Mouse (Mus musculus) bone marrow macrophage, adult 2 months (primary cell): ENCODE measurements around the gene Nbea. TPM values are rescaled to one million over a fixed set of nuclear protein-coding genes. Genes with fewer than 3 reads are reported as not detected.

ENCODE experiments used
- H3K27ac ChIP-seq: 2 replicates; pipeline ENCODE4 v1.5.1; 2012; ENCODE audit warnings: low read depth, low read length; ENCODE audit not compliant: insufficient read depth
- H3K4me1 ChIP-seq: 2 replicates; pipeline ENCODE4 v1.6.1; 2012; ENCODE audit warnings: low read length; ENCODE audit not compliant: control insufficient read depth, insufficient read depth
- H3K4me3 ChIP-seq: 2 replicates; pipeline ENCODE4 v1.5.1; 2012; ENCODE audit warnings: mild to moderate bottlenecking, low read length, moderate library complexity; ENCODE audit not compliant: insufficient read depth
- CTCF ChIP-seq: IDR thresholded peaks from 2 replicates; pipeline ENCODE4 v1.5.1; 2012; ENCODE audit warnings: low read depth, mild to moderate bottlenecking, low read length, moderate library complexity
- POLR2A ChIP-seq: IDR thresholded peaks from 2 replicates; pipeline ENCODE4 v1.6.1; 2012; ENCODE audit warnings: mild to moderate bottlenecking, low read depth, low read length, borderline replicate concordance
- polyA plus RNA-seq: library from polyadenylated mRNA; stranded (reverse); fragments of >200 nt; gene quantifications from 2 replicates; pipeline ENCODE4 v1.2.4, GENCODE M21; 2012; ENCODE audit not compliant: missing spikeins, insufficient read depth, insufficient read length

Nbea gene
- polyA plus RNA-seq, 1 experiment: 0.28 TPM

DNA sequence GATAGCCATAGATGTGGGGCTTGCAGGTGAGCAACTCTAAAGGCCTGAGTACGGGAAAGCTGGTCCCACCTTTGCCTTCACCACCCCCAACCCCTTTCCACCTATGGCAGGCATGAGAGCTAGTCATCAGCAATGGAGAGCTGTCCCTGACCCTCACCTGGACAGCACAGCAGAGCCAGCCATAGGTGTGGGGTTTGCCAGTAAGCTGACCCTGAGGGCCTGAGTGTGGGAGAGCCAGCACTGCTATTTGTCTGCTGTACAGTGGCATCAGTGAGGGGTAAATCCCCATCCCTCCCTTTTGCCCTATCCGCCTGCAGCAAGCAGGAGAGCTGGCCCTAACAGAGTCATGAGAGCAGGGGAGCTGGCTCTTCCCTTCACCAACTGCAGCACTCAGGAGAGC, 25.6 kb downstream of the Nbea start:
- Histone ChIP-seq H3K4me3 (no peak overlapping the region), H3K4me1 (no peaks in the 10 kb centered on the region)
- TF ChIP-seq POLR2A: no peak
- TF ChIP-seq CTCF: no peak

DNA sequence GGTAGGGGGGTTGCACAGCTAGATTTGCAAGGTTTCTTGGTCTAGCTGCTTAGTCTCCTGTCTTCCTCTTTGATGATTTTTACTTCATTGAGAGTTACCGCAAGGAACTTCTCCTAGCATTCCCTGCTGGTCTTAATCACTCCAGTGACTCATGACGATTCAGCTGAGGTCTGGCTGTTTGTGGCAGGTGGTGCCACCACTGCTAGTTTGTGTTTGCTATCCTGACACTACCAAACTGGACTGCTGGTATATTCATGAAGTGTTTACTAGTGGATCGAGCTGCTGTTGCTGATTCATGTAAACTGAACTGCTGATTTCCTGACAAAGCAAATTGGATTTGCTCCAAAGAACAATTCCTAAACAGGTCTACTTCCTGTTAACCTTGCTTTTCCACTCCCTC, 56.8 kb downstream of the Nbea start:
- TF ChIP-seq CTCF: no peak
- TF ChIP-seq POLR2A: no peak

More for the DNA sequence above, 25.6 kb downstream of the Nbea start:
- no peak overlapping the region for H3K27ac ChIP-seq

DNA sequence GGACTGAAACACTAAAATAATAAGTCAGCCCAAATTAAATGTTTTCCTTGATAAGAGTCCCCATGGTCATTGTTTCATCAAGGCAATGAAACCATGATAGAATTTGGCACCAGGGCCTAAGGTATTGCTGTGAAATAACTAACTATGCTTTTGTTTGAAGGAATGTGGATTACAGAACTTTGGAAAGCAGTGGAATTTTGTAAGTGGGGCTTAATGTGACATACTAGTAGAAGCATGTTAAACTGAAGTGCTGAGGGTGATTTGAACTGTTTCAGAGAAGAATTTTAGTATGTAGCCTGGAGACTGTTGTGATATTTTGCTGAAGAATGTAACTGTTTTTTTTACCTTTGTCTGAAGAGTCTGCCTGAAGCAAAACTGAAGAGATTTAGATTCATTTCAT, 66.9 kb downstream of the Nbea start:
- no peak for TF ChIP-seq CTCF
- TF ChIP-seq POLR2A: no peak
- no peak overlapping the region for H3K4me3 ChIP-seq
- no peaks in the 10 kb centered on the region for H3K4me1 ChIP-seq
- H3K27ac ChIP-seq: no peak overlapping the region

More for the DNA sequence above, 56.8 kb downstream of the Nbea start:
- no peak overlapping the region for H3K27ac ChIP-seq
- no peaks in the 10 kb centered on the region for H3K4me1 ChIP-seq
- H3K4me3 ChIP-seq: no peak overlapping the region

DNA sequence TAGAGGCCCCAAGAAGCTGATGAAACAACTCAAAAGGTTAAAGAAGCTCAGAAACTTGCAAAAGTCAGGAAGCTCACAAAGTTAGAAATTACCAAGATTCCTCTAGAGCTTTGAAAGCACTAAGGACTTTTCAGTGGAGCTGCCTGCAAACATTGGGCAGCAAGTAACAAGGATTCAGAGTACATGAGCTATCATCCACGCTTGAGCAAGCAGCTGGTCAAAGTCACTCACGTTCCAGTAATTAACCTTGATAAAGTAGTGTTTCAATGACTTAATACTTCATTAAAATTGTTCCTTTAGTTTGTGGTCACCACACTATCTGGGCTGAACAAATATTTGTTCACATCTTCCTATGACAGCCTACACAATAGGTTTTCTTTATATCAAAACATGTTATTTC, 75.4 kb downstream of the Nbea start:
- Histone ChIP-seq H3K4me3 (no peak overlapping the region), H3K4me1 (no peaks in the 10 kb centered on the region), H3K27ac (no peak overlapping the region)
- TF ChIP-seq POLR2A (no peak), CTCF (no peak)

DNA sequence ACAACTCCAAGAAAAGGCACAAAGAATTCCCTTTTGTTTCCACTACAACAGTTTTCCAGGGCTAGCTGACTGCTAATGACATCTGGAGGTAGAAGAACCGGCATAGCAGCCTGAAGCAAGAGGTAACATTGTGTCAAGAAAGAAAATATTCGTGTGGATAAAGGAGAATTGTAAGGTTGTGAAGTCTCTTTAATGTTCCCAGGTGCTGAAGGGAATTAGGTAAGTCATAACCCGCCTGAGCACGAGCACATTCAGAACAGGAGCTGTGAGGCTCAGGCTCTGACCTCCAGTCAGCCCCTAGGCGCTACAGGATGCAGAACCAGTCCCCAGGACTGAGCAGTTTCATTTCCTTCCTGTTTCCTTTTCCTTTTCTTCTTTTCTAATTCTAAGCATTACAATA, 86.4 kb downstream of the Nbea start:
- H3K4me3 ChIP-seq: no peak overlapping the region
- TF ChIP-seq POLR2A (no peak), CTCF (no peak)
- H3K4me1 ChIP-seq: no peaks in the 10 kb centered on the region
- H3K27ac ChIP-seq: no peak overlapping the region

DNA sequence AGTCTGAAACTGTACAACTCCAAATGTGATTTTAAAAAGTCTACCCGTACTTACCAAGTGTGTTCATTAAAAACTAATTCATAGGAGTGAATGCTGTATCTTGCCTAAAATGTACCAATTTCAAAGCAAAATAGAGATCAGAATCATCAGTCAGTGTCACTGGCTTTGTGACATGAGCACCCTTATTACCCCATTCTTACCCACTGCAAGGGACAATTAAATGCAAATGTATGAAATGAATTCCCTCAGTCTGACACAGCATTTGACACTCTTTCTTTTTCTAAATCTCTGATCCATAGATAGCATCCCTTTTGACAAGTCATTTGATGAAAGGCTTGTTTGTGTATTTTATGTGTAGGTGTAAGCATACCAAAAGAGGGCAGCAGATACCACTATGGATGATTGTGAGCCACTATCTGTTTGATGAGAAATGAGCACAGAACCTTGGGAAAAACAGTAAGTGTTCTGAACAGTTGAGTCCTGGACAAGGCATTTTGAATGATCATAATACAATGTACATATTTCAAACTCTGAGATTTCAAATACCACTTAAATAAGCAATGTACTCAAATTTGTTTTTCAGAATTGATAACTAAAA, 104.4 kb downstream of the Nbea start:
- Histone ChIP-seq H3K4me1 (no peaks in the 10 kb centered on the region), H3K27ac (no peak overlapping the region), H3K4me3 (no peak overlapping the region)
- TF ChIP-seq CTCF (no peak), POLR2A (no peak)

DNA sequence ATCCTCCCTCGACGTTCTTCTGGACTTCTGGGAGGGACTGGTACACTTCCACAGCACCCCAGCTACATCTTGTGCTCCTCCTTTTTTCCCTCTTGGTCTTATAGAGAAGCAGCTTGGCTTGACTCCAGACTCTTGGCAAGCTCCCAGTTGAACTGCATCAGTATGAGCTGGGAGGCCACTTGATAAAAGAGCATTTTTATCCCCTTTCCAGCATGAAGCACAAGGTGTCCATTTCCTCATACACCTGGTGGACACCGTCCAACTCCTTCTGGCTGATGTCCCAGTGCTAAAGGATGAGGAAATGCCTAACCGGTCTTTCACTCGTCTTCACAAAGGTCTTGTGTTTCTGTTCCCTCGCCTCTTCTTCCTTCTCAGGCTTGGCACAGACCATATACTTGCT, 115.7 kb downstream of the Nbea start:
- no peak for TF ChIP-seq POLR2A
- TF ChIP-seq CTCF: no peak
- no peak overlapping the region for H3K27ac ChIP-seq
- no peak overlapping the region for H3K4me3 ChIP-seq
- H3K4me1 ChIP-seq: no peaks in the 10 kb centered on the region

DNA sequence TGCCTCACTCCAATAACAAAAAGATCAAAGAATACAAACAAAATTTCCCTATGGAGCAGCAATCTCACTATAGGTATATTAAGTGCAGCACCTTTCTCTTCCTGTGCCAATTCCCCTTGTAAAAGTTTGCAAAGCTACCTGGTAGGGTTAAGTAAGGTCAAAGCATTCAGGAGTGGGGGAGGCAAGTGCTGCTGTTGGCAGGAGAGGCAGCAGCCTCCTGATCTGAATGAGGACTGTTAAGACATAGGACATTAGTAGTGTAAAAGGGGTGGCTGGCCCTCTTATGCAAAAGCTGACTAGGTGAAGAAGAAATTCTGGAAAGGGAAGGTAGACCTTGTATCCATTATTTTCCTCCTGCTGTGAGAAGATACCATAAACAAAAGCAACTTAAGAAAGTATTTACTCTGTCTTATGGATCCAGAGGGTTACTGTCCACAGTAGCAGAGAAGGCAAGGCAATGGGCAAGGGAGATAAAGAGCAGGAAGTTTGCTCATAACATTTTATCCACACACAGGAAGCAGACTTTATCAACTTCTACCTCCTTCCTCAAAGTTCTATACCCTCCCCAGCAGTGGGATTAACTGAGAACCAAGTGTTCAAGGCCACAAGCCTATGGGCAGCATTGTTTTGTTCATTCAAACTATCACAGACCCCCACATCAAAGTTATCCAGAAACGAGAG, 117.0 kb downstream of the Nbea start:
- TF ChIP-seq POLR2A (no peak), CTCF (no peak)
- Histone ChIP-seq H3K4me1 (no peaks in the 10 kb centered on the region), H3K4me3 (no peak overlapping the region), H3K27ac (no peak overlapping the region)

DNA sequence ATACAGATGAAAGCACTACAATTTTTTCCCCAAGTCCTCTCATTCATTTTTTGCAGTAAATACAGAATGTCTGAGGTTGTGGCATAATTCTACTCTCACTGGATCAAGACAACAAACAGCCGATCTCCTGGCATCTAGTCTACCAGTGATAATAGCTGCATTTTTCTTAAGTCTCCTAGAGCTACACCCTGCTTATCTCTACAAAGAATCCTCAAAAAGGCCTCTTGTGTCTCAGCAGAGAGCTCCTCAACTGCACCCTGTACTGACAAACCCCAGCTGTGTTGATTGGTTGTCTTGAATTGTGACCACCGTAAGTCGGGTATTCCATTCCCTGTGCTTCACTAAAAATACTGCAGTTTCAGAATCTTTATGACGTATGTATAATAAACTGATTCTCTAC, 118.3 kb downstream of the Nbea start:
- no peak for TF ChIP-seq POLR2A
- no peak for TF ChIP-seq CTCF
- no peak overlapping the region for H3K27ac ChIP-seq
- H3K4me1 ChIP-seq: no peaks in the 10 kb centered on the region

DNA sequence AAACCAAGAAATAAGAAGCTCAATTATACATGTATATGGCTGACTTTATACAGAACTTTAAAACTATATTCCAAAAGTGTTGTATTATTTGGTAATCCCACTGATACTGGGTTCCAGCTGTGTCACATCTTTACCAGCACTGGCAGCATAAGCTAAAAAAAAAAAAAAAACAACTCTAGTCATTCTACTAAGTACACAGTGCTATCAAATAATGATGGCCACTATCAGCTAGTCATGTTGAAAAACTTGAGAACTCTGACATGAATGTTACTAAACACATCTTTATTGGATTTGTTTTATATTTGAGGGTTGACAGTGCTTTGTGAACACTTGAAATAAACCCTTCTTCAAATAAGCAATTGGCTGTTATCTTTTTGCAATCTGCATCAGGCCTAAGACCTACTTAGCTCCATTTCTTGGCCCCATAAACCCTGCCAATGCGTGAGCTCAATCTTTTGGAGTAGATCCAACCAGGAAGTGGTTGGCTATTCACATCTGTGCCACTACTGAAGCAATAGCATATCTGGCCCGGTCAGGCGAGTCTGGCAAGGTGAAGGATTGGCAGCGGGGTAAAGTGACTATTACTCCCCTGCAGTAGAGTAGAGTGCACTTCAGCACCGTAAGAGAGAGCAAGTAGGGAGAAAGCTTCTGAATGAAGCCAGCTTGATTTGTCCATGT, 137.7 kb downstream of the Nbea start:
- TF ChIP-seq CTCF (no peak), POLR2A (no peak)
- H3K4me1 ChIP-seq: no peaks in the 10 kb centered on the region
- no peak overlapping the region for H3K27ac ChIP-seq
- no peak overlapping the region for H3K4me3 ChIP-seq

More for the DNA sequence above, 118.3 kb downstream of the Nbea start:
- no peak overlapping the region for H3K4me3 ChIP-seq
